Mouse (Mus musculus) C2C12 (cell line): ENCODE results near the gene Slc39a11. TPM values are rescaled to one million over a fixed set of nuclear protein-coding genes. Genes with fewer than 3 reads are reported as not detected.

ENCODE experiments used
- H3K27me3 ChIP-seq: one replicate; pipeline ENCODE4 v1.6.1; 2011; ENCODE audit not compliant: control insufficient read depth, insufficient read depth, insufficient read length
- H3K36me3 ChIP-seq: one replicate; pipeline ENCODE4 v1.6.1; 2011; ENCODE audit not compliant: control insufficient read depth, insufficient read depth
- H3K4me3 ChIP-seq: one replicate; pipeline ENCODE4 v1.5.1; 2011; ENCODE audit warnings: mild to moderate bottlenecking, control low read depth; ENCODE audit not compliant: poor library complexity, insufficient read depth, severe bottlenecking
- H3K79me2 ChIP-seq: one replicate; pipeline ENCODE4 v1.6.1; 2011; ENCODE audit not compliant: control insufficient read depth, insufficient read depth
- H3K79me3 ChIP-seq: one replicate; pipeline ENCODE4 v1.6.1; 2011; ENCODE audit warnings: low read depth, control low read depth
- H3ac ChIP-seq: one replicate; pipeline ENCODE3; 2011; ENCODE audit warnings: low read depth; ENCODE audit not compliant: control insufficient read depth, insufficient read length
- CEBPB ChIP-seq: IDR thresholded peaks from one replicate; pipeline ENCODE4 v1.6.1; 2011; ENCODE audit warnings: low read depth, mild to moderate bottlenecking, control low read depth, moderate library complexity
- CTCF ChIP-seq: IDR thresholded peaks from one replicate; pipeline ENCODE4 v1.5.1; 2011; ENCODE audit not compliant: control insufficient read depth, insufficient read depth, insufficient read length
- FOSL1 ChIP-seq: IDR thresholded peaks from one replicate; pipeline ENCODE4 v1.8.0; 2011; ENCODE audit warnings: mild to moderate bottlenecking, low read length; ENCODE audit not compliant: poor library complexity, insufficient read depth, severe bottlenecking
- MAX ChIP-seq: IDR thresholded peaks from one replicate; pipeline ENCODE4 v1.6.1; 2011; ENCODE audit warnings: mild to moderate bottlenecking, control low read depth
- MYOD1 ChIP-seq: IDR thresholded peaks from one replicate; pipeline ENCODE4 v1.6.1; 2011; ENCODE audit warnings: low read depth; ENCODE audit not compliant: control insufficient read depth, insufficient read length
- MYOG ChIP-seq: IDR thresholded peaks from one replicate; pipeline ENCODE4 v1.6.1; 2011; ENCODE audit not compliant: control insufficient read depth, insufficient read length; ENCODE audit errors: extremely low read depth
- USF1 ChIP-seq: IDR thresholded peaks from one replicate; pipeline ENCODE4 v1.6.1; 2011; ENCODE audit warnings: low read depth, mild to moderate bottlenecking, control low read depth, moderate library complexity
- polyA plus RNA-seq: library from polyadenylated mRNA; unstranded; fragments of >200 nt; fragmentation: generic; extraction: Trizol; gene quantifications from one replicate; pipeline ENCODE4 v1.2.1, GENCODE M21; 2012; ENCODE audit warnings: missing spikeins

Gene Slc39a11
- polyA plus RNA-seq, 1 experiment = 10.0 TPM

GRCm38 (mm10) chr11:113326387-113327011 is 323.4 kb downstream of the Slc39a11 start:
- Histone ChIP-seq H3K4me3 (no peak overlapping the region), H3K79me3 (no peaks in the 10 kb centered on the region), H3K27me3 (no peaks in the 10 kb centered on the region), H3ac (no peak overlapping the region), H3K36me3 (no peaks in the 10 kb centered on the region), H3K79me2 (no peaks in the 10 kb centered on the region)
- no peak for TF ChIP-seq USF1
- no peak for TF ChIP-seq MAX
- no peak for TF ChIP-seq CTCF
- no peak for TF ChIP-seq FOSL1
- no peak for TF ChIP-seq CEBPB
- no peak for TF ChIP-seq MYOD1
- TF ChIP-seq MYOG = no peak

GRCm38 (mm10) chr11:113321601-113322000 is 328.3 kb downstream of the Slc39a11 start:
- TF ChIP-seq MYOD1 = no peak
- TF ChIP-seq USF1 = no peak
- TF ChIP-seq MAX = no peak
- no peak for TF ChIP-seq CEBPB
- no peak for TF ChIP-seq FOSL1
- TF ChIP-seq MYOG = no peak
- no peak for TF ChIP-seq CTCF
- Histone ChIP-seq H3K4me3 (no peak overlapping the region), H3ac (no peak overlapping the region), H3K36me3 (no peaks in the 10 kb centered on the region), H3K79me3 (no peaks in the 10 kb centered on the region), H3K79me2 (no peaks in the 10 kb centered on the region), H3K27me3 (no peaks in the 10 kb centered on the region)

DNA sequence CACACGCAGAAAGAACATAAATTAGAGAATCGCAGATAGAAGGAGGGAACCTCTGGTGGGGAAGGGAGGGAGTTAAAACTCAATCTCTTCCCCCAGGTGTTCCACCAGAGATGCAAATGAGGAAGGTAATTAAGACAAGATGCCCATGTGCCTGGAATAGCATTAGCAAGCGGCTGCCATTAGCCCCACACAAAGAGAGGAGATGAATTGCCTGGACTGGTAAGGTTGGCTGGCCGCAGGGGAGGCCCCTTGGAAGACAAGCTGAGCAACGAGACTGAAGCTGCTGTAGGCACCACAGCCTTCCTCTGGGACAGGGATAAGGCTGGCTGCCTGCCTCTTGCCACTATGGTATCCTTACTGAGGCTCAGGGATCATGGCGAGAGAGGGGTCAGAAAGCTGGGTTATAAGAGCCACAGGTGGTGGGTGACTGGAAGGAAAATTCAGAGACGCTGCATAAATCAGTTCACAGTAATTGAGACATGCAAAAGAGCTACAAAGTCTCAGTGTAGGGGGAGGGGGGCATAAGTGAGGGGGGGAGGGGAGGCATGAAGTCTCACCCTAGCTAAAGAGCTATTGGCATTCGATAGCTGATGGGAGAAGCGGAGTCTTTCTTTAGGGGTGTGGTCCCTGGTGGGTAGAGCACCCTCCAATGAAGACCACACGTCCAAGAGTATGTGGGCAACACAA is 340.5 kb downstream of the Slc39a11 start:
- H3K36me3 ChIP-seq = no peaks in the 10 kb centered on the region
- H3K27me3 ChIP-seq = no peaks in the 10 kb centered on the region
- H3K4me3 ChIP-seq = no peak overlapping the region
- no peaks in the 10 kb centered on the region for H3K79me2 ChIP-seq
- H3K79me3 ChIP-seq = no peaks in the 10 kb centered on the region
- TF ChIP-seq MAX = no peak
- TF ChIP-seq CTCF = no peak
- no peak for TF ChIP-seq FOSL1
- no peak for TF ChIP-seq CEBPB
- no peak for TF ChIP-seq MYOG
- TF ChIP-seq USF1 = no peak
- TF ChIP-seq MYOD1 = no peak
- no peak overlapping the region for H3ac ChIP-seq

- no peak overlapping the region for H3K4me3 ChIP-seq
- no peak overlapping the region for H3ac ChIP-seq
- H3K36me3 ChIP-seq = no peaks in the 10 kb centered on the region
- no peaks in the 10 kb centered on the region for H3K79me3 ChIP-seq
- no peaks in the 10 kb centered on the region for H3K79me2 ChIP-seq
- no peak for TF ChIP-seq FOSL1
- no peak for TF ChIP-seq CTCF
- no peak for TF ChIP-seq MAX
- TF ChIP-seq MYOD1 = no peak
- TF ChIP-seq USF1 = no peak
- TF ChIP-seq CEBPB = no peak
- TF ChIP-seq MYOG = no peak
- no peaks in the 10 kb centered on the region for H3K27me3 ChIP-seq
Measured at GRCm38 (mm10) chr11:113308256-113308941, 341.5 kb downstream of the Slc39a11 start.

- no peaks in the 10 kb centered on the region for H3K79me3 ChIP-seq
- H3K27me3 ChIP-seq = no peaks in the 10 kb centered on the region
- H3K36me3 ChIP-seq = no peaks in the 10 kb centered on the region
- TF ChIP-seq CEBPB = no peak
- TF ChIP-seq USF1 = no peak
- TF ChIP-seq CTCF = no peak
- TF ChIP-seq MYOD1 = no peak
- TF ChIP-seq MYOG = no peak
- TF ChIP-seq MAX = no peak
- no peak for TF ChIP-seq FOSL1
- no peaks in the 10 kb centered on the region for H3K79me2 ChIP-seq
- no peak overlapping the region for H3K4me3 ChIP-seq
- no peak overlapping the region for H3ac ChIP-seq
Measured at GRCm38 (mm10) chr11:113303204-113303603, 346.7 kb downstream of the Slc39a11 start.
